Mouse (Mus musculus) thymus, adult 2 months (tissue): ENCODE results near the gene Cbarp. TPM values are rescaled to one million over a fixed set of nuclear protein-coding genes. Genes with fewer than 3 reads are reported as not detected.

Experiments
- DNase-seq: peaks from one replicate; pipeline ENCODE4 v3.0.0; 2021
- H3K27ac ChIP-seq: fragments of 200-500 bp; 2 replicates; pipeline ENCODE4 v1.5.1; 2012; ENCODE audit warnings: low read length, control low read depth; ENCODE audit not compliant: control insufficient read depth, insufficient read depth
- H3K27me3 ChIP-seq: fragments of 200-500 bp; 2 replicates; pipeline ENCODE4 v1.6.1; 2012; ENCODE audit warnings: mild to moderate bottlenecking, low read length, moderate library complexity, mixed read lengths; ENCODE audit not compliant: control insufficient read depth, insufficient read depth
- H3K36me3 ChIP-seq: fragments of 200-500 bp; 2 replicates; pipeline ENCODE4 v1.6.1; 2012; ENCODE audit warnings: mild to moderate bottlenecking, low read length, moderate library complexity; ENCODE audit not compliant: control insufficient read depth, insufficient read depth
- H3K4me1 ChIP-seq: fragments of 200-500 bp; replicated peaks from 2 replicates; pipeline ENCODE4 v1.6.1; 2012; ENCODE audit warnings: low read length; ENCODE audit not compliant: control insufficient read depth, insufficient read depth
- H3K4me3 ChIP-seq: fragments of 200-500 bp; 2 replicates; pipeline ENCODE4 v1.5.1; 2012; ENCODE audit warnings: mild to moderate bottlenecking, low read length, control low read depth, moderate library complexity; ENCODE audit not compliant: control insufficient read depth, insufficient read depth
- CTCF ChIP-seq: fragments of 200-500 bp; IDR thresholded peaks from 2 replicates; pipeline ENCODE4 v1.5.1; 2012; ENCODE audit warnings: mild to moderate bottlenecking, control low read depth, low read length, moderate library complexity, borderline replicate concordance; ENCODE audit not compliant: control insufficient read depth, poor library complexity, insufficient read depth; ENCODE audit errors: extremely low read depth
- POLR2A ChIP-seq: fragments of 200-500 bp; IDR thresholded peaks from 2 replicates; pipeline ENCODE4 v1.6.1; 2012; ENCODE audit warnings: mild to moderate bottlenecking, low read length, control low read depth, moderate library complexity; ENCODE audit not compliant: control insufficient read depth, poor library complexity, insufficient read depth; ENCODE audit errors: extremely low read depth
- WGBS: fragments of 180-500 bp; shearing (Covaris S2); methylation state at CpG from one replicate; pipeline ENCODE4 v1.1.7; 2018; 5-methylcytosine and 5-hydroxymethylcytosine counted together
- polyA plus RNA-seq: library from polyadenylated mRNA; depleted of rRNA; stranded (reverse); fragments of >200 nt; gene quantifications from 2 replicates; pipeline ENCODE4 v1.2.3, GENCODE M21; 2012

Cbarp gene
- polyA plus RNA-seq, 1 experiment = 34.0 TPM

DNA sequence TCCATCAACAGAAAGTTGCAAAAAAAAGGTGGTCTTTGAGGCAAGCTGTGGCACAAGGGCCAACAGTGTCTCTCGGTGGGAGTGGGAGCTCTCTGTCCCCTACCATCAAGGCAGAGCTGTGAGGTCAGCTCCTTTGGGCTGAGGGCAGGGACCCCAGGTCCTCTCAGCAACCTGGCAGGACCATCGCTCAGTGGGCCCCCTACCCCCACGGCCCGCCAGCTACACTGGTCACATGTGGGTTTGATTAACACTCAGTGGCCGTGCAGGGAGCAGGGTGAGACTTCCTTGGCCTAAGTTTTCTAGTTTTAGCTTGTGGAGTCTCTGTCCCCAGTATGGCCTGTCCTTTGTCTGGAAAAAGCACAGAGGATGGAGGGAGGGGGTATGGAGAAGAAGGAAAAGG, 40.2 kb upstream of the Cbarp start:
- TF ChIP-seq POLR2A = no peak
- TF ChIP-seq CTCF = no peak
- Histone ChIP-seq H3K27ac (no peak overlapping the region), H3K4me1 (peaks cover 6% of the 10 kb centered on the region), H3K27me3 (peaks cover 7% of the 10 kb centered on the region), H3K36me3 (no peaks in the 10 kb centered on the region), H3K4me3 (no peak overlapping the region)
- 88% methylated on average over 5 of the region's 5 CpGs for WGBS
- no peak for DNase-seq

DNA sequence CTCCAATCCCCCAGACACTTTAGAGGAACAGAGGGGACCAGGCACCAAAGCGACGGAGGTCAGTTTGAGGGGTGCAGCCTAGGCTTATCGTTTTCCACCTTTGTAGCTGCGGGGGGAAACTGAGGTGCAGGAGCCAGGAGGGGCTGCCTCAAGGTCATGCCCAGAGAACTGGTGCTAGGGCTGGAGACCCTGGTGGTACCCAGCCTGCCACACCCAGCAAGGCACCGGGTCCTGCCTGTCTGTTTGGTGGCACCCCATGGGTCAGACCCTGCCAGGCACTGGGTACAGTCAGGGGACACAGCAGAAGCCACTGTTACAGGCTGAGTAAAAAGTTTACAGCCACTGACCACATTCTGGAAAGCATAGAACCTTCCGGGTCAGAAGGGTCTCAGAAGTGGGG, 39.7 kb upstream of the Cbarp start:
- no peak for TF ChIP-seq POLR2A
- no peak for TF ChIP-seq CTCF
- Histone ChIP-seq H3K36me3 (no peaks in the 10 kb centered on the region), H3K4me1 (peaks cover 6% of the 10 kb centered on the region), H3K27ac (no peak overlapping the region), H3K27me3 (peaks cover 7% of the 10 kb centered on the region), H3K4me3 (no peak overlapping the region)
- WGBS = 71% methylated on average over 6 of the region's 6 CpGs
- no peak for DNase-seq

- no peak for DNase-seq
- 11% methylated on average over 104 of the region's 106 CpGs for WGBS
- H3K36me3 ChIP-seq = no peaks in the 10 kb centered on the region
- peaks cover 7% of the 10 kb centered on the region for H3K27me3 ChIP-seq
- peak within 1 kb of the TSS; percentile 48 for H3K4me3 ChIP-seq
- no peak within 1 kb of the TSS for H3K27ac ChIP-seq
- TF ChIP-seq POLR2A (no peak), CTCF (no peak)
- H3K4me1 ChIP-seq = peaks cover 6% of the 10 kb centered on the region
These were observed 38.7 kb upstream of the Cbarp start, which contains the start of gene Efna2 for GRCm38 (mm10) chr10:80179068-80180051. TSS of gene Efna2 (plus strand) at chr10:80179482.

DNA sequence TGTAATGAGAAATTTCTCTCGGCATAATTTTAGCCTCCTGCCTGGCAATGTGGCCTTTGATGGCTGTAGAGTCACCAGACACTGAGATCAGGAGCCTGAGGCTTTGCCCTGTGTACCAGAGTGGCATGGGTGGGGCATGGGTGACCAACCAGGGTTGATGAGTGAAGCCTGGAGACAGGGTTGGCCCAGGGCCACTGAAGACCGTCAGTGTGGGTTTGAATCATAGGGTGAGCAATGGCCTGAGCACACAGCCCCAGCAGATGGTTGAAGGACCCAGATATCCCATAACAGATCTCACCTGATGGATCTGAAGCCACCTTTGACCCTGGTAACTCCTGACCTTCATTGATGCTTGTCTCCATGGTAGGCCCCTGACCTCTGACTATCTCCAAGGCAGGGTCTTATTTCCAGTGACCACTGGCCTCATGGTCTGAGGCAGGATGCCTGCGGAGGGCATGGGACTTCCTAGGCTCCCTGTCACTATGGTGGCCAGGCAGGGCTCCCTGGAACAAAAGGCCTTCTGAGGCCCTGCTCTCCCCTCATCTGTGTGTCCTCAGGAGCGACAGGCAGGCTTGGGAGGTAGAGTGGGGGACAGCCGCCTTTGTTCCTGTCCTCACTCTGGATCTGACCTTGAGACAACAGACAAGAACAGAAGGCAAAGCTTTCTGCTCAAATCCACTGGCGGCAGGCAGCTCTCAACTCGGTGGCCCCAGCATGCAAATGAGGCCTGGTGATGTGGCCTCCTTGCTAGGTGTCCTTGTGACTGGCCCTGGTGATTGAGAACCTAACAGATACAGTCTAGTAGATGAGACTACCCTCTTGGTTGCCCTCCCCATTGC, 37.0 kb upstream of the Cbarp start:
- 93% methylated on average over 7 of the region's 7 CpGs for WGBS
- TF ChIP-seq CTCF (no peak), POLR2A (no peak)
- DNase-seq = no peak
- no peaks in the 10 kb centered on the region for H3K36me3 ChIP-seq
- H3K4me1 ChIP-seq = peaks cover 9% of the 10 kb centered on the region
- H3K4me3 ChIP-seq = no peak overlapping the region
- H3K27ac ChIP-seq = no peak overlapping the region
- peaks cover 7% of the 10 kb centered on the region for H3K27me3 ChIP-seq

- peaks cover 7% of the 10 kb centered on the region for H3K27me3 ChIP-seq
- no peak overlapping the region for H3K4me3 ChIP-seq
- no peak for DNase-seq
- peaks cover 16% of the 10 kb centered on the region for H3K4me1 ChIP-seq
- peaks cover 7% of the 10 kb centered on the region; the same call in 1 of the 2 replicates for H3K36me3 ChIP-seq
- WGBS = 93% methylated on average over 5 of the region's 5 CpGs
- no peak overlapping the region for H3K27ac ChIP-seq
- TF ChIP-seq POLR2A (no peak), CTCF (no peak)
These were observed 35.7 kb upstream of the Cbarp start for GRCm38 (mm10) chr10:80176270-80176834.
